Mouse (Mus musculus) heart, embryonic 10.5 days (tissue): Measurements from ENCODE around the gene Rbms3. TPM values are rescaled to one million over a fixed set of nuclear protein-coding genes. Genes with fewer than 3 reads are reported as not detected.
A peak's percentile ranks its signal among the peaks of the same experiment; 100 is the strongest.

Experiments
- DNase-seq: peaks from one replicate; pipeline ENCODE4 v3.0.0-alpha.2; 2017; ENCODE audit warnings: low spot score
- H3K27ac ChIP-seq: fragments of 300-500 bp; sonication (generic); 2 replicates; pipeline ENCODE4 v1.5.1; 2016; ENCODE audit warnings: mild to moderate bottlenecking
- H3K27me3 ChIP-seq: fragments of 300-500 bp; sonication (generic); 2 replicates; pipeline ENCODE4 v1.6.1; 2016; ENCODE audit warnings: mild to moderate bottlenecking; ENCODE audit not compliant: poor library complexity, insufficient read depth, severe bottlenecking
- H3K36me3 ChIP-seq: fragments of 300-500 bp; sonication (generic); 2 replicates; pipeline ENCODE4 v1.6.1; 2016; ENCODE audit warnings: mild to moderate bottlenecking, moderate library complexity
- H3K4me1 ChIP-seq: fragments of 300-500 bp; sonication (generic); 2 replicates; pipeline ENCODE4 v1.6.1; 2016; ENCODE audit warnings: mild to moderate bottlenecking
- H3K4me3 ChIP-seq: fragments of 300-500 bp; sonication (generic); 2 replicates; pipeline ENCODE4 v1.5.1; 2016; ENCODE audit warnings: mild to moderate bottlenecking, moderate library complexity
- H3K9me3 ChIP-seq: fragments of 300-500 bp; sonication (generic); 2 replicates; pipeline ENCODE4 v1.6.1; 2016; ENCODE audit warnings: mild to moderate bottlenecking, moderate library complexity
- WGBS: fragments of 180-500 bp; shearing (Covaris S2); methylation state at CpG from one replicate; pipeline ENCODE4 v1.1.7; 2016; 5-methylcytosine and 5-hydroxymethylcytosine counted together
- polyA plus RNA-seq: library from polyadenylated mRNA; unstranded; fragments of >200 nt; fragmentation: Nextera tagmentation; extraction: Ambion mirVana; gene quantifications from 2 replicates; pipeline ENCODE4 v1.2.1, GENCODE M21; 2016

The Rbms3 gene
- polyA plus RNA-seq, 1 experiment from 2014 or later: 37.5 TPM

DNA sequence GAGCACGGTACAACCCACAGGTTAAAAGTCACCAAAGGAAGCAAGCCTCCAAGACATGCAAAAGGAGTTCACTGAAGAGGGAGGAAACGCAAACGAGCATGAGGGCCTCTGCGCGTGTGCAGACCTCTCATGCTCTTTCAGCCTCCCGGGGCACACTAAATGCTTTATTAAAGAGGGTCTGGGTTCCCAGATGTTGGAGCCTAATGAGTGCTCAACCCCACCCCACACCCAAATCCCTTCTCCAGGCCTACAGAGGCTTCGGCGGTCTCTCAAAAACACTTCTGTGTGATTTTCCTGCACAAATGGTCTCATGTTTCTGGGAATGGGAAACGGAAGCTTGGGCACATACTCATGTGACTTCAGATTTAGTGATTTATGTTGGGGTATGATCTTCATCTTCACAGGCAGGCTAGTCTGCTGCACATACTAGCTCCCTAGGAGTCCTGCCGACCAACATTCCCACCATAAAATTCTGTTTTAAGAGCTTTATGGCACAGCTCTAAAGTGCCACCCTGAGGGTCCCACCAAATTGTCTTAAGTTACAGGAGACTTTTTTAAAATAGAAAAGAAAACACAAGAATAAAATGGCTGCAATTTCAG lies 815.1 kb downstream of the Rbms3 start:
- no peak overlapping the region for H3K27ac ChIP-seq
- no peak overlapping the region for H3K4me3 ChIP-seq
- H3K27me3 ChIP-seq: no peaks in the 10 kb centered on the region
- peaks cover 6% of the 10 kb centered on the region; the same call in 1 of the 2 replicates for H3K36me3 ChIP-seq
- H3K9me3 ChIP-seq: no peaks in the 10 kb centered on the region
- peaks cover 7% of the 10 kb centered on the region; the same call in 1 of the 2 replicates for H3K4me1 ChIP-seq
- 83% methylated on average over 10 of the region's 10 CpGs for WGBS
- DNase-seq: no peak

DNA sequence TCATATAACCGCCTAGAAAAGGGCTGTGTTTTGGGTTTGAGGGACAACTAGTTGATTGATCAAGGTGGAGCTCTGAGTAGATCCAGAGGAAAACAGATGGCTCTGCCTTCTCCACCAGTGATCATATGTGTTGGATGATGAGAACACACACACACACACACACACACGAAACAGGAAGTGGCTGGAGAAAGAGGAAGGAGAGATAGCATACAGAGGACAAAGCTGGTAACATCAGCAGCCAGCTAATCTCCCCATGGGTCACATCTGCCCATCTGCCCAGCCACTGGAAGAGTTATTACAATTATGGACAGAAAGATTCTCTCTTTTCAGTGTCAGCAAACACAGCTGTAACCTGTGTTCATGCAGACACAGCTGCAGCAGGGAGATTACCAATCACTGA lies 816.3 kb downstream of the Rbms3 start:
- no peaks in the 10 kb centered on the region for H3K9me3 ChIP-seq
- no peak overlapping the region for H3K27ac ChIP-seq
- 39% methylated on average over 2 of the region's 2 CpGs for WGBS
- H3K36me3 ChIP-seq: peaks cover 6% of the 10 kb centered on the region; the same call in 1 of the 2 replicates
- no peak overlapping the region for H3K4me3 ChIP-seq
- no peaks in the 10 kb centered on the region for H3K27me3 ChIP-seq
- DNase-seq: no peak
- peaks cover 7% of the 10 kb centered on the region; the same call in 1 of the 2 replicates for H3K4me1 ChIP-seq

DNA sequence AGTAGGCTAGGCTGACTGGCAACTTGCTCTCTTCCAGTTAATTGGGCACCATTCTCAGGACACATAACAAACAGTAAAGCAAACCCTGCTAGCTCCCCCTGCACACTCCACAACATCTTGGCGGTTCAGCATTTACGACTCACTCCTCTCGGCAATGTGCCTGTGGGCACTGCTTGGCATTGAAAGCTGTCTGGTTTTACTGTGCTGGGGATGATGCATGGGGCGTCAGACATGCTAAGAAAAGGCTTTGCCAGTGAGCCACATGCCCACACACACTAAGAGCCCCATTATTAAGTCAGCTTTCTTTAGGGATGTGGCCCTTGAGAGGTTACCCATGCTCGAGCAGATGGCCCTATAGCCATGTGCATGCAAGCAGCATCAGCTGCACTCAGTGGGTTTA lies 820.5 kb downstream of the Rbms3 start:
- Histone ChIP-seq H3K36me3 (no peaks in the 10 kb centered on the region), H3K4me3 (no peak overlapping the region), H3K27me3 (no peaks in the 10 kb centered on the region), H3K27ac (no peak overlapping the region), H3K4me1 (peaks cover 23% of the 10 kb centered on the region), H3K9me3 (no peaks in the 10 kb centered on the region)
- WGBS: 90% methylated on average over 5 of the region's 5 CpGs
- DNase-seq: no peak

DNA sequence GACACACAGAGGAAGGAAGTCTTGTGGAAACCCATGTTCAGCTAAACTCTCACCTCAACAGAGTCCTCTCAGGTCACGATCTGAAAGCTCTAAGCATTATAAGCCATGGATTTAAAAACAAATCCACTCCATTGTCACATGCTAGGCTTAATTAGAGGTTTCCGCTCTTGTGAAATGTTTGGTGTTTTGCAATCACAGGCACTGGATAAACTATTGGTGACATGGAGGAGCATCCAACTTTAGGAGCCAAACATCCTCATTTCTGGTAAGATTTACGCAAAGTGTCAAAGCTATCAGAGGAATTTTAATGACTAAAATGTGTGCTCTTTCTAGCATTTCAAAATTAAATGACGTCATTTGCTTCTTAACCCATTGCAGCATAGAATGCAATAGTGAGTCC lies 821.3 kb downstream of the Rbms3 start:
- WGBS: 87% methylated on average over 4 of the region's 4 CpGs
- no peak for DNase-seq
- Histone ChIP-seq H3K36me3 (no peaks in the 10 kb centered on the region), H3K9me3 (no peaks in the 10 kb centered on the region), H3K4me3 (no peak overlapping the region), H3K4me1 (peaks cover 21% of the 10 kb centered on the region), H3K27ac (peak overlapping the region; percentile 63; the same call in 1 of the 2 replicates), H3K27me3 (no peaks in the 10 kb centered on the region)

DNA sequence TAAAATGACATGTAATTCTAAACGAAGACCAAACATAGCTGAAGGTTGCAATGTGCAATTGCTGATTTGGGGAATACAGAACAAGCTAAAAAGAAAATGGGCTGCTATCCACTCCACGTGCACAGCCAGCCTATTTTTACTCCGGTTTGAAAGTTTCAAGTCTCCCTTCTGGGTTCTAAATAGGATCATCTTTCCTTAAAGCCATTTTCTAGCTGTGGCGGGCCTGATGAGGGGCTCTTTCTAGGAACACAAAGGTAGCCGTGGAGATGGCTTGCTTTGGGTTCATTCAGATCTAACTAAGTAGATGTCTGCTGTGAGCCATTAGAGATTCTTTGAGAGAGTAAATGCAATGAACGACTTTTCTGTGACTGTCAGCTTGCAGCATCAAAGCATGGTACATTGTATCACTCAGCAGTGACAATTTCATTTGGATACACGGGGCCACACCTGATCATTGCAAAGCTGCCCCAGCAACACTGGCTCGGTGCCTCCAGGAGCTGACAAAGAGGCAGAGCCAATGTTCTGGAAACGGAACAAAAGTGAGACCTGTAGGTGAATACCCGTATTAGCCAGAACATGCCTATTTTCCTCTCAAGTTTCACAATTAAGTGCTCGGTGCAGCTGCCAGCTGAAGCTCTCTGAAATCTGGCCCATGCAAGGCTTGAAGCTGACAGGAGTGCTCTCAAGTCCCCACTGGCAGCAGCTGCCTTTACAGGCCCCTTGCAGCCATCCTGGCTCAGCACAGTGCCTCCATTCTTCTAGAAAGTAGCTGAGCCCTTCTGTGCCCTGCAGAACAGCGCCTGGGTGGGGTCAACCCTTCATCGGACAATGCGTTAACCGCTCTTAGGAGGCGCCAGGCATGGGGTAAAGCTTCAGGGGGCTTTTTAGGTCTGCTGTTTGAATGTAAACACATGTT lies 822.3 kb downstream of the Rbms3 start:
- H3K4me3 ChIP-seq: no peak overlapping the region
- H3K4me1 ChIP-seq: peaks cover 16% of the 10 kb centered on the region
- H3K27ac ChIP-seq: peak overlapping the region; percentile 63; the same call in 1 of the 2 replicates
- H3K27me3 ChIP-seq: no peaks in the 10 kb centered on the region
- WGBS: 56% methylated on average over 16 of the region's 16 CpGs
- no peak for DNase-seq
- no peaks in the 10 kb centered on the region for H3K36me3 ChIP-seq
- no peaks in the 10 kb centered on the region for H3K9me3 ChIP-seq

DNA sequence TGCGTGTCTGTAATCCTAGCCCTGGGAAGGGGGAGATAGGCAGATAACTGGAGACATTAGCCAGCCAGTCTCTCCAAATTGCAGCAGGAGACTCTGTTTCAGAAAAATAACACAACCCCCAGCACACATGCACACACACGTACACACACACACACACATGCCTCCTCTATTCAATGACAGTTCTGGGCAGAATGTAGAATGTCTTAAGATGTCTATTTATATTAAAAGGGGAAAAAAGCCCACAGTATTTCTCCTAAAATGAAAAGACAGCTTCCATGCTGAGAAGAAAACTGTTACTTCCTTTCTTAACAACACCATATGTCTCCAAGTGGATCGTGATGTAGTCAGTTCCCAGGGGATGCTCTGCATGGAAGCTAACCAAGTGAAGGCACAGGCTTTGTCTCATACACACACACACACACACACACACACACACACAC lies 826.4 kb downstream of the Rbms3 start:
- H3K4me1 ChIP-seq: peaks cover 16% of the 10 kb centered on the region
- H3K36me3 ChIP-seq: no peaks in the 10 kb centered on the region
- no peak overlapping the region for H3K4me3 ChIP-seq
- no peak for DNase-seq
- no peaks in the 10 kb centered on the region for H3K9me3 ChIP-seq
- H3K27ac ChIP-seq: no peak overlapping the region
- WGBS: 74% methylated on average over 3 of the region's 3 CpGs
- no peaks in the 10 kb centered on the region for H3K27me3 ChIP-seq

DNA sequence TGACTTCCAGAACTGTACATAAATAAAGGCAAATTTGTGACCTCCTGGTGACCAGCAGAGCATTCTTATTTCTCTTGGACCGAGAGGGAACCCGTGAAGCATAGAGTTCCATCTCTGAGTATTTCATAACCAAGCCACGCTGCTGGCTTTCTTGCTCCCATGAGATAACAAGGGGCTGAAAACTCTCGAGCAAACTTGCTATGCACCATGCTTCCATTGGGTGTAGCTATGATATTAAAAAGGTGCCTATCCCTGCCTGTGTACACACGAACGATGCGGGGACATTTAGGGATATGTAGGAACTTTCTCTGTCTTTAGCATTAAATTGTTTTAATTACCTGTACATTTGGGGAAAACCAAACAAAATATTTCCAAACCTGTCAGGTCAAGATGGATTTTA lies 827.1 kb downstream of the Rbms3 start:
- Histone ChIP-seq H3K4me3 (no peak overlapping the region), H3K27ac (no peak overlapping the region), H3K36me3 (no peaks in the 10 kb centered on the region), H3K27me3 (no peaks in the 10 kb centered on the region), H3K9me3 (no peaks in the 10 kb centered on the region), H3K4me1 (peaks cover 8% of the 10 kb centered on the region)
- DNase-seq: no peak
- 83% methylated on average over 7 of the region's 7 CpGs for WGBS

DNA sequence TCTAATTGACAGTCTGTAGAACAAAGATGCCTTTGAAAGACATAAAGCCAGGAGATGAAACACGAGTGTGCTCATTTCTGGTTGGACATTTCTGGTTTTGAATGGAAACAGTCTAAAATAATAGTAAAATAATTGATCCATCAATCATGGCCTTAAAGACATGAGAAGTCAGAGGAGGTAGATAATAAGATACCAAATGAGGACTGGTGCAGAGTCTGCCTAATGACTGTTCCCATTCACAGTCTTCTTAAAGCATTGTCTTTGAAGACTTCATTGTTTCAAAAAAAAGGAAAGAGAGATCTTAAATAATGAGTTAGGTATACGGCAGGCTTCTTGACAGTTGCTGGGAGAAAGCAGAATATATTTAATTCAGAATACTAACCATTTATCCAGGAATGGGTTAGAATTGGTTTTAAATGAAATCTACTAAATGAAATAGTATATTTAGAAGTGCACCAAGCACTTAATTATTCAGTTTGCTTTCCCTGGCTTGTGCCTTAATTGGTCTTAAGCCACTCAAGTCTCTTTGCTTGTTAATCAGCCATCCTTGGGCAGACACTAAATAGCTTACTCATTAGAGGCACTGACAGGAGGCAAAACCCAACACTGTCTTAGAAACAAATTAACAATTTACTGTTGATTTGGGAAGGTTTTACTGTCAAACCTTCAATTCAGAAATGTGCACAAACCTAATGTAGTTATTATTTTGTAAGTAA lies 834.3 kb downstream of the Rbms3 start:
- no peaks in the 10 kb centered on the region for H3K4me1 ChIP-seq
- no peaks in the 10 kb centered on the region for H3K9me3 ChIP-seq
- no peak overlapping the region for H3K4me3 ChIP-seq
- H3K36me3 ChIP-seq: peaks cover 6% of the 10 kb centered on the region; the same call in 1 of the 2 replicates
- H3K27ac ChIP-seq: no peak overlapping the region
- 80% methylated on average over 2 of the region's 2 CpGs for WGBS
- DNase-seq: no peak
- no peaks in the 10 kb centered on the region for H3K27me3 ChIP-seq

DNA sequence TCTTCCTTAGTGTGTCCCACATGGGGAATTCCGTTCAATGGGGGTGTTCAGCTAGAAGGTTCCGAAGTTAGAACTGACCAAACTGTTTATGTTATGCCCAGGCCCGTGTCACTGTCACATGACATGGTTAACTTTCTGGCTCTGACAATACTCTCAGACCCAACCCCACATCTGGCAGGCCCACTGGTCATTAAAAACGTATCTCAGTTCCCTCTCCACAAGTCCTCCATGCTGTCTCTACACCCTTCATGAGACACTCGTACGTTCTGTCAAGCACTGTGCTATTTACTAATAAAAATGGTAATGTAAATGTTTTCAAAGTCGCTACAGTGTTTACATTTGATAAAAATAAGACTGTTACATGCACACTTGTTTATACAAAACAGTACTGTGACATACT lies 837.9 kb downstream of the Rbms3 start:
- Histone ChIP-seq H3K4me1 (no peaks in the 10 kb centered on the region), H3K4me3 (no peak overlapping the region), H3K36me3 (peaks cover 6% of the 10 kb centered on the region; the same call in 1 of the 2 replicates), H3K9me3 (no peaks in the 10 kb centered on the region; the same call in 1 of the 2 replicates), H3K27me3 (no peaks in the 10 kb centered on the region), H3K27ac (no peak overlapping the region)
- WGBS: 82% methylated on average over 7 of the region's 7 CpGs
- no peak for DNase-seq

DNA sequence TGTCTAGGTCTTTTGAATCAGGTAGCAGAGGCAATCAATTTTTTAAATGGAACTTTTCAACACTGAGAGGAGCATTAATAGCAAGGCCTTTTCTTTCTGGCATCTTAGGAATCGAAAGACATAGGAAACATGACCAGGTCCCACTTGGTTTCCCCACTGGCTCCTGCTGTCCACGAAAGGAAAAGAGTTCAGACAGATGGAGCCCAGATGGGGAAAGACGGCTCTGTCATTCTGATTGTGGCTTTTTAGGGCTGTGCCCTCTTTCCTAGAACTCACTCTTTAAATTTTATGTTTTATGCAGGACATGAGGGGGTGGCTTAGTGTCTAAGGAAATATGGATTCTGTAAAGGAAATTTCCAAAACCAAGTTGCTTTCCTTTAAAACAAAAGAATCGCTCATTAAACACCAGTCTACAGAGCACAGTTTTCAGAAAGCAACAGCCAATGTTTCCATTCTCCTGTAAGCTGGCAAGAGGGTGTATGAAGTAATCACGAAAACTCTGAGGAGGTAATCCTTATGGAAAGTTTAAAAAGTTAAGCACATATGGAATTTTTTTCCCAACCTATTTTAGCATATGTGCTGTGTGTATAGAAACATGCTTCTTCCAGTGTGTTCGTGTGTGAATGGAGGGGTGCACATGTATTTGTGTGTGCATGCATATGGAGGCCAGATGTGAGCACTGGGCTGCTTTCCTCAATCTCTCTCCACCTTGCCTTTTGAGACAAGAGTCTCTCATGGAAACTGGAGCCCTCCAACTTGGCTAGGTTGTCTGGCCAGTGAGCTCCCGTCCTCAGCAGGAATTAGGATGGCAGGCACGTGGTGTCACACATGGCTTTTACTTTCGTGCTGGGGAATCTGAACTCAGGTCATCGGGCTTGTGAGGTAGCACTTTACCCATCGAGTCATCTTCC lies 843.3 kb downstream of the Rbms3 start:
- Histone ChIP-seq H3K9me3 (no peaks in the 10 kb centered on the region; the same call in 1 of the 2 replicates), H3K27ac (no peak overlapping the region), H3K36me3 (no peaks in the 10 kb centered on the region; the same call in 1 of the 2 replicates), H3K4me1 (no peaks in the 10 kb centered on the region), H3K4me3 (no peak overlapping the region), H3K27me3 (no peaks in the 10 kb centered on the region)
- WGBS: 78% methylated on average over 11 of the region's 11 CpGs
- no peak for DNase-seq

DNA sequence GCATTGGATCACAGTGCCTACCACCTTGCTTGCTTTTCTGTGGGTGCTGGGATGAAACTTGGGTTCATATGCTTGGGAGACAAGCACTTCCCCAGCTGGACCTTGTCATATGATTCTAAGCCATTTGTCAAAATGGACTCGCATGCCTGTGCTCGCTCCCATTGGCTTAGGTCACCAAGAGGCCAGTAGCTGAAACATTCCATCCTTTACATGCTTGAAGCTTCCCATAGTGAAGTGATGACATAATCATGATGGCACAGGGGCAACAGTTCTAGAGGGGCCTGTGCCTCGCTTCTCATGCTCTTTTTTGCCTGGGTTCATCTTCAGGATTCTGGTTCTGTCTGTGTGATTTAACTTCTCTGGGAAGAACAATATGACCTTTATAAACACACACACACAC lies 857.9 kb downstream of the Rbms3 start:
- Histone ChIP-seq H3K4me1 (peaks cover 7% of the 10 kb centered on the region; the same call in 1 of the 2 replicates), H3K9me3 (no peaks in the 10 kb centered on the region), H3K27ac (no peak overlapping the region), H3K27me3 (no peaks in the 10 kb centered on the region), H3K4me3 (no peak overlapping the region), H3K36me3 (no peaks in the 10 kb centered on the region)
- no peak for DNase-seq
- WGBS: 42% methylated on average over 3 of the region's 3 CpGs
